Mouse (Mus musculus) liver, adult 2 months (tissue): ENCODE results near the gene Prss57.

ENCODE experiments used
- CTCF ChIP-seq: fragments of 200-500 bp; IDR thresholded peaks from 2 replicates; pipeline ENCODE4 v1.5.1; 2011; ENCODE audit warnings: low read depth, low read length, control low read depth
- POLR2A ChIP-seq: fragments of 200-500 bp; IDR thresholded peaks from 2 replicates; pipeline ENCODE4 v1.6.1; 2011; ENCODE audit warnings: low read length, control low read depth; ENCODE audit not compliant: insufficient read depth; ENCODE audit errors: extremely low read depth

DNA sequence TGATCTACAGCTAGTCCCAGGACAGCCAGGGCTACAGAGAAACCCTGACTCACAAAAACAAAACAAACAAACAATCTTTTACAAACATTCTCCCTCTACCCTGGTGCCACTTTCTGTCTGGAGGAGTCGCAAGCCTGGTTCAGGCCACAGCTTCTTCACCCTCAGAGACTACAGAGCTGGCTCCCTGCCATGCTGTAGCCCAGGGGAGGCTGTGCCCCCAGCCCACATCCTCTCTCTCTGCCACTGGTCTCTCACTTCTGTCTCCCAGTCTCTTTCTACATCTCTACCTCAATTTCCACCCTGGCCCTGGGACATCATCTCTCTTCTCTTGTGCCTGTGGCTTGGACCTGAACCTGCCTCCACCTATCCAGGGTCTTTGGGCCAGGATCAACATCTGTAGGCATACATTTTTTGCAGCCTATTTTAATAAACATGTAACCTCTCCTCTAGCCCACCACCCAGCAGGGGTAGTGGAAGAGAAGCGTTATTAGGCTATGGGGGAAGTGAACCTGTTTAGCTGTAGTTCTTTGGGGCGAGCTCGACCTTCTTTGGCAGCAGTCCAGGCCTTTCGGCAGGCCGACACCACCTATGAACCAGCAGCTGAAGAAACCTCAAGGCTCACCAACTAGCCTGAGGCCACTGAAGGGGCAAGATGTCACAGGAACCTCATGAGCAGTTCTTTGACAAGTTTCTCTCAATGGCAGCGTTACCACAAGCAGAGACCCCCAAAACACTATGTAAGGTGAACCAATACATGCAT, 41.4 kb upstream of the Prss57 start:
- no peak for TF ChIP-seq CTCF
- TF ChIP-seq POLR2A = no peak
